Mouse (Mus musculus): ENCODE results near the gene Stac2. TPM values are rescaled to one million over a fixed set of nuclear protein-coding genes. Genes with fewer than 3 reads are reported as not detected.

The Stac2 gene
- total RNA-seq, 4 experiments from 2014 or later, result 47.7 to 56.4 (median 52.4) TPM

DNA sequence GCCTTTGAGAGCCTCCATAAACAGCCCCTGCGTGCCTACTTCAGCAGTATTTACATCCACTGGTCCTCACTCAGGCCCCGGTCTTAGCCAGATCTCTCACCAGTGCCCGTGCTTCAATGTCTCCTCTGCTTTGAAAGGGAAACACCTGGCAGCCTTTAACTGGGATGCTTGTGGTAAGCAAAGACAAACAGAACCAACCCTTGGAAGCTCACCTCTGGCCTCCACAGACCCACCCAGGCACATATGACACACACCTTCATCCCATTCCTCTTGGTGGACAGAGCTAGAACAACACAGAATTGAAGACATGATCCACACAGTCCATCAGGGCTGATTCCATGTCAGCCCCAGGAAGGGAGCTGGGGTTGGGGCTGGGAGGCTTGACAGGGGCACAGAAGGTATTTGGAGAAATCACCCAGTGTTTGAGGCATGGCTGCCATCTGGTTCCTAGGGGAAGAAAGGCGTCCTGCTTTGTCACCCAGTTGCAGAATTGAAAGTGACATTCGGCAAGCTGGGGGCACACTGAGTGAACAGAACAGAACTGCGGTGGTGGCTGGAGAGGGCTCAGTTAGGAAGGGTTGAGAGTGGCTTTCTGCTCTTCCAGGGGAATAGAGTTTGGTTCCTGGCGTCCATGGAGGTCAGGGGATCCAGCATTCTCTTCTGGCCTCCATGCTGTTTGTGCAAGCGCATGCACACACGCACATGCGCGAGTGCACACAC lies 55.0 kb downstream of the Stac2 start:
- no peak for DNase-seq (ENCODE audit: low spot score in 2 of 2)

- no peak for DNase-seq (ENCODE audit: low spot score in 2 of 2)
Observed at GRCm38 (mm10) chr11:97997387-97997960, 55.8 kb downstream of the Stac2 start.

DNA sequence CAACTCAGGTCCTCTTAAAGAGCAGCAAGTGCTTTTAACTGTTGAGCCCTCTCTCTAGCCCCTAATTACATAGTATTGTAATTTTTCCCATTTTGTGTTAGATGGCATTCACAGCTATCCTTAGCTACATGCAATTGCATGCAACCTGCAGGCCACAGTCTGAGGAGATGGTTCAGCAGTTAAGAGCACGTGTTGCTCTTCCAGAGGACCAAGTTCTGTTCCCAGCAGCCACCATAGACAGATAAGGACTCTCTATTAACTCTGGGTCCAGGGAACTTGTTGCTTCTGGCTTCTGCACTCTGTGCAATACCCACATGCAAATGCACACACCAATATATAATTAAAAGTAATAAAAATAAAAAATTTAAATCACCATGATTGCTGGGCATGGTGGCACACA lies 56.6 kb downstream of the Stac2 start:
- DNase-seq (ENCODE audit: low spot score in 2 of 2), result no peak

GRCm38 (mm10) chr11:97995564-97996288 lies 57.5 kb downstream of the Stac2 start, which contains the start of gene Arl5c:
Gene Arl5c, minus strand, starts transcription at chr11:97996181.
- DNase-seq (ENCODE audit: low spot score in 2 of 2), result no peak

DNA sequence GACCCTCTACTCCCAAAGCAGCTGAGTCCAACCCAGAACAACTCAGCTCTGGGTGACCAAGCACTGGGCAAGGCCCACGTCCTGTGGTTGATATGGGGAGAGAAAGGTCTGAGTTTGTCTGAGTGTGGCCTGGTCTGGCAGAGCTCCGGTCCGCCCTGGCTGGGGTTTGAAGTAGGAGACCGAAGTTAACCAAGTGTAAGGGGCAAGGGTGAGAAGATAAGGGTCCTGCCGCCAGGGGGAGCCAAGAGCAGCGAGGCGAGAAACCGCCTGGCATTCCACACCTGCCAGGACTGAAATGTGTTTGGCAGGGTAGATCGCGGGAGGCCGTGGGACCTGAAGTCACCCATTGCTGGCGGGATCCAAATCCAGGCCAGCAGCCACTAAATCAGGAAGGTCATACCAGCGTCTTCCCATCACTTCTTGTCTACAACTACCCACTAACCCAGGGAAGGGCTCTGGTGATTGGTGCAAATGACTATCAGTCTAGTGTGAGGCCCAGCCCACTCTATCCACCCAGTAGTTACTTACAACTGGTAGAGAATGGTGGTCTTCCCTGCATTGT lies 58.6 kb downstream of the Stac2 start:
- DNase-seq (ENCODE audit: low spot score in 2 of 2), result no peak

DNA sequence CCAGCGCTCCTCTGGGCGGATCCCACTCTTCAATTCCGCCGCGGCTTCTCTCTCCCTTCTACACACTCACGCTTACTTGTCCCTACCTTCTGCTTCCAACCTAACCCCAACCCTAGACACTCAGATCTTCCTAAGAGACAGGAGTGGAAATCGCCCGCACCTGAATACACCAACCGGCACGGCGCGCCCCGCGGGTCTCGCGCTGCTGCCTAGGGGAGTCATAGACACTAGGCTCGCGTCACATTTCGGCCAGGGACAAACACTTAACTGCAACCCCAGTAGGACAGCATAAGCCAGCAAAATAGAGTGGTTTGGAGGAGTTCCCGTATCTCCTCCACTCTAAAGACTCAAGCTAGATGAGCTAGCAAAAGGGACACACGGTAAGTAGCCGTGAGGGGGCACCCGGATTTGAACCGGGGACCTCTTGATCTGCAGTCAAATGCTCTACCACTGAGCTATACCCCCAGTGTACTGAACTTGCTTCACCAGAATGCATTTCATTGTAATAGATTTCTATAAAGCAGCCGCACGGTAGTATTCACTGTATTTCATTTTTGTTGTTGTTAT lies 64.6 kb downstream of the Stac2 start:
- DNase-seq (ENCODE audit: low spot score in 2 of 2), result peak; percentile 80 to 92

DNA sequence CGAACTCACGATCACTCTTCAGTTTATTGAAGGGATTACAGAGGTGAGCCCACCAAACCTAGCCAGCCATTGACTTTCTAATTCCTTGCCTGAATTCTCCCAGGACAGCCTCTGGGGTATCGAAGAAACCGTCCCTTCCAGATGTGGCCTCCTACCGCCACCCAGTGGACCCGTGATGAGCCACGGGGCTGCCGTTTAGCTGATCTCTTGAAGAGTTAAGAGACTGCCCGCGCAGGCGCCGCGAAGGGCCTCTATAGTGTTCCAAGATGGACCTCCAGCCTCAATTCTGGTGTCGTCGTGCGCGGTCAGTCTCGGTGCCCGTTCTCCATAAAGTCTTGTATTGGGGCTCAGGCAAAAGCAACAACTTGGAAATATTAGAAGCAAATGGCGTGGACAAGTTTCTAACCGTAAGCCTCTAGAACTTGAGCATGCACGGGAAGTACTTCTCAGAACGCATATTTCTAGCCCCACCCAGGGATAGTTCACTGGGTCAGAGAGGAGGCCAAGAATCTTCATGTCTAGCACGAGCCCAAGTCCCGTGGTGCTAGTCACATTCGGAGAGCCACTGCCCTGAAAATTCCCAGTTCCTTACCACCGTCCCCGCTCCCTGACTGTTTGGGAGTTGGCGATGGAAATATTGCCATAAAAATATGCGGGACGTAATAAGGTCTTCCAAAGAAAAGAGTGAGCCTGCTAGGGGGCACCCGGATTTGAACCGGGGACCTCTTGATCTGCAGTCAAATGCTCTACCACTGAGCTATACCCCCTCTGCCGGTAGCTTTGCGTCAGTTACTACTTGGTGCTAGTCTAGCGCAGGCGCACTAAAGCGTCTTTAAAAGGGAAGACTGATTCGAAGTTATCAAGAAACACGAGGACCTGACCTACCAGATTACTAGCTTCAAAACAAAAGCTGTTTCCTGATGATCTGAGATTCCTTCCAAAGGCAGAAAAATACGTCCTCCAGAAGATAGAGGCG lies 65.4 kb downstream of the Stac2 start:
- peak; percentile 93 to 99 for DNase-seq (ENCODE audit: low spot score in 2 of 2)

GRCm38 (mm10) chr11:97986738-97987465 lies 66.4 kb downstream of the Stac2 start:
- DNase-seq (ENCODE audit: low spot score in 2 of 2), result no peak

Small RNAs within 50 kb of the gene (microRNA-seq; reads per million reads assigned to microRNA genes)
- 0 reads per million in 2 experiments for gene Gm27597

Other genes starting within 250 kb of the Stac2 start
- 10 to 100 TPM; 58.6 to 70.2 (median 68.1) TPM for gene B230217C12Rik, start 212.7 kb downstream of the Stac2 start, total RNA-seq (2022)
- gene Fbxo47, start 169.3 kb downstream of the Stac2 start, total RNA-seq (2022), result 1 to 10 TPM; 1.9 to 4.6 (median 2.4) TPM
- 10 to 100 TPM; 18.0 to 21.1 (median 19.8) TPM for gene Plxdc1, start 67.0 kb downstream of the Stac2 start, total RNA-seq (2022)
- 1 to 10 TPM in 3 of 4 experiments, under 1 TPM in 1; 0.59 to 1.5 (median 1.3) TPM for gene Arl5c, start 57.3 kb downstream of the Stac2 start, total RNA-seq (2022)
- gene Cacnb1, start 30.4 kb downstream of the Stac2 start, total RNA-seq (2022), result 100 to 1,000 TPM; 123 to 145 (median 134) TPM
- 100 to 1,000 TPM; 520 to 711 (median 600) TPM for gene Rpl19, start 26.8 kb downstream of the Stac2 start, total RNA-seq (2022)
- 10 to 100 TPM; 35.0 to 49.9 (median 41.5) TPM for gene Fbxl20, start 96.9 kb upstream of the Stac2 start, total RNA-seq (2022)
- gene Med1, start 139.8 kb upstream of the Stac2 start, total RNA-seq (2022), result 10 to 100 TPM; 42.9 to 57.7 (median 49.4) TPM
- gene Cdk12, start 149.6 kb upstream of the Stac2 start, total RNA-seq (2022), result 10 to 100 TPM; 38.8 to 43.5 (median 42.3) TPM